8 mouse cellular contexts compared by ENCODE assay signal in genomic region chr15:31365720-31366591, GRCm38 (mm10). TPM values are rescaled to one million over a fixed set of nuclear protein-coding genes. Genes with fewer than 3 reads are reported as not detected.
DNase-seq lines count a peak whose midpoint lies in the region; ATAC-seq and TF ChIP-seq lines count a peak whose summit lies in the region.

No protein-coding gene starts in this region.

- peaks cover 9% of the 10 kb centered on the region for H3K4me1 ChIP-seq in forebrain, postnatal 0 days (ENCODE audit: insufficient read depth)
- no peaks in the 10 kb centered on the region; the same call in 1 of the 2 replicates for H3K4me1 ChIP-seq in intestine, postnatal 0 days (replicated peaks; ENCODE audit: control insufficient read depth, insufficient read depth, low read length)
- H3K4me1 ChIP-seq in stomach, embryonic 16.5 days (ENCODE audit: control insufficient read depth, insufficient read depth, low read length) = peaks cover 12% of the 10 kb centered on the region

- peak; percentile 36 for ATAC-seq in Patski
- ATAC-seq in forebrain, postnatal 0 days = no peak
- ATAC-seq in intestine, postnatal 0 days = no peak
- ATAC-seq in stomach, embryonic 16.5 days (ENCODE audit: insufficient read depth, low FRiP score) = no peak

- H3K27me3 ChIP-seq in Patski = no peaks in the 10 kb centered on the region
- H3K27me3 ChIP-seq in forebrain, postnatal 0 days (ENCODE audit: insufficient read depth, low read length) = peaks cover 26% of the 10 kb centered on the region
- H3K27me3 ChIP-seq in intestine, postnatal 0 days (replicated peaks; ENCODE audit: control insufficient read depth, insufficient read depth, low read length) = peaks cover 49% of the 10 kb centered on the region
- peaks cover 37% of the 10 kb centered on the region for H3K27me3 ChIP-seq in stomach, embryonic 16.5 days (ENCODE audit: control insufficient read depth, insufficient read depth, low read length)

- no peak overlapping the region; the same call in 1 of the 2 replicates for H3K9ac ChIP-seq in forebrain, postnatal 0 days
- H3K9ac ChIP-seq in intestine, postnatal 0 days (ENCODE audit: low read depth, low read length) = no peak overlapping the region
- no peak overlapping the region for H3K9ac ChIP-seq in stomach, embryonic 16.5 days (ENCODE audit: low read length)

- in situ Hi-C loops in Patski (cut with MboI; ENCODE audit: low pct_unique_long_range_greater_than_20kb) = no loop called here

- POLR2A ChIA-PET in Patski (lab: Charles Lee) = interaction anchor here (0.7 to 1.5 kb wide), 5 partner anchors 13 to 42 kb away, joined by 3 to 6 read pairs (median 4); no protein-coding TSS in a partner anchor

- no peaks in the 10 kb centered on the region for H3K9me3 ChIP-seq in forebrain, postnatal 0 days (ENCODE audit: low read length)
- H3K9me3 ChIP-seq in intestine, postnatal 0 days (ENCODE audit: control insufficient read depth) = no peaks in the 10 kb centered on the region
- no peaks in the 10 kb centered on the region for H3K9me3 ChIP-seq in stomach, embryonic 16.5 days (replicated peaks; ENCODE audit: control insufficient read depth, low read length)

- H3K4me3 ChIP-seq in forebrain, postnatal 0 days (ENCODE audit: low read depth, low read length) = peak overlapping the region; percentile 55
- H3K4me3 ChIP-seq in intestine, postnatal 0 days (ENCODE audit: low read depth, low read length) = peak overlapping the region; percentile 64
- peak overlapping the region; percentile 62 for H3K4me3 ChIP-seq in stomach, embryonic 16.5 days (replicated peaks; ENCODE audit: low read length)

- peak; percentile 76 for DNase-seq in A20 (ENCODE audit: low read depth, low spot score)
- no peak for DNase-seq in Patski (ENCODE audit: low read depth, low spot score)
- no peak for DNase-seq in forebrain, postnatal 0 days
- DNase-seq in lung, postnatal 10 days = peak; percentile 35
- DNase-seq in right cerebral cortex, adult 2 months (ENCODE audit: low spot score in 2 of 2) = no peak
- no peak for DNase-seq in gastrocnemius, postnatal 36 days

- no peak overlapping the region for H3K27ac ChIP-seq in forebrain, postnatal 0 days (ENCODE audit: low read depth, low read length)
- no peak overlapping the region for H3K27ac ChIP-seq in intestine, postnatal 0 days (ENCODE audit: low read depth, low read length)
- no peak overlapping the region for H3K27ac ChIP-seq in stomach, embryonic 16.5 days (ENCODE audit: low read length)

- CTCF ChIA-PET in Patski (lab: Charles Lee) = interaction anchor here (1.7 kb wide), 1 partner anchor 13 kb away, joined by 4 read pairs; no protein-coding TSS in a partner anchor

- TF ChIP-seq CTCF in Patski (IDR thresholded peaks at IDR 0.05) = no peak
- no peak for TF ChIP-seq CTCF in forebrain, postnatal 0 days (IDR thresholded peaks at IDR 0.05; ENCODE audit: low read depth)
- no peak for TF ChIP-seq CTCF in intestine, postnatal 0 days (IDR thresholded peaks at IDR 0.05; ENCODE audit: low read depth)

- 4% methylated on average over 37 of the region's 37 CpGs for WGBS in forebrain, postnatal 0 days
- 5% methylated on average over 37 of the region's 37 CpGs for WGBS in intestine, postnatal 0 days
- 4% methylated on average over 37 of the region's 37 CpGs for WGBS in stomach, embryonic 16.5 days

- no peaks in the 10 kb centered on the region for H3K36me3 ChIP-seq in forebrain, postnatal 0 days (ENCODE audit: insufficient read depth)
- no peaks in the 10 kb centered on the region for H3K36me3 ChIP-seq in intestine, postnatal 0 days (ENCODE audit: control insufficient read depth, insufficient read depth)
- H3K36me3 ChIP-seq in stomach, embryonic 16.5 days (ENCODE audit: control insufficient read depth, insufficient read depth, low read length) = no peaks in the 10 kb centered on the region

- intact Hi-C loops in gastrocnemius, postnatal 36 days (cut with DNase I) = loop anchor here (5.0 kb wide), 1 partner anchor 86 kb away; the partner anchor contains the start of gene Ropn1l

- peak overlapping the region; percentile 86 for H3K4me2 ChIP-seq in forebrain, postnatal 0 days (ENCODE audit: low read depth)
- peak overlapping the region; percentile 88 for H3K4me2 ChIP-seq in intestine, postnatal 0 days (replicated peaks; ENCODE audit: low read depth)
- peak overlapping the region; percentile 100 for H3K4me2 ChIP-seq in stomach, embryonic 16.5 days (ENCODE audit: low read depth, low read length)

RNA-seq across cellular contexts. Expression of gene Ankrd33b, which starts 1.6 kb away (rescaled TPM):
- 9.3 TPM for polyA plus RNA-seq in Patski (2021)
- 1.3 TPM in 2 replicates for total RNA-seq in forebrain, postnatal 0 days (2014; rRNA removed)
- polyA plus RNA-seq in forebrain, postnatal 0 days (2015; fragmentation: Nextera tagmentation; extraction: Ambion mirVana) = 1.1 and 1.2 TPM in 2 replicates
- polyA plus RNA-seq in intestine, postnatal 0 days (2015; fragmentation: Nextera tagmentation; extraction: Ambion mirVana) = 0.25 and 0.29 TPM in 2 replicates
- 0.46 and 0.69 TPM in 2 replicates for polyA plus RNA-seq in stomach, embryonic 16.5 days (2015; fragmentation: Nextera tagmentation; extraction: Ambion mirVana)
- total RNA-seq in gastrocnemius, postnatal 36 days (2021) = 10 to 100 TPM in 1 of 2 experiments, 1 to 10 TPM in 1; 9.9 to 14.5 TPM

Comparison
In these comparisons a context has a peak if more than half of its experiments do, and no peak if none do; other contexts are left out.
1. DNase-seq: peak in A20 (single experiment) and lung, postnatal 10 days (single experiment); none in Patski (single experiment), forebrain, postnatal 0 days (single experiment), right cerebral cortex, adult 2 months (0 of 2) and gastrocnemius, postnatal 36 days (0 of 2).
2. Peak in every context shown above with its lines, with median percentiles within 50 percentile points of each other: H3K4me2 ChIP-seq and H3K4me3 ChIP-seq.